Mouse (Mus musculus) left cerebral cortex, postnatal 36 days (tissue): ENCODE results near the gene Ergic1. TPM values are rescaled to one million over a fixed set of nuclear protein-coding genes. Genes with fewer than 3 reads are reported as not detected.

Source experiments
- DNase-seq, 2 experiments: peaks; one replicate each; pipeline ENCODE4 v3.0.0; 2021 to 2022; ENCODE audit warnings: low spot score in 2 of 2, mixed read lengths in 1 of 2
- intact Hi-C: fragments of 180-260 bp; cut with DNase I; formaldehyde crosslinking; loops from one replicate; pipeline ENCODE4 v1.15.1; 2025
- total RNA-seq, 2 experiments: library from RNA; stranded (reverse); gene quantifications; 2 replicates each; pipeline ENCODE4 v1.2.3; 2021

Gene Ergic1
- total RNA-seq, 2 experiments from 2014 or later, result 154 TPM

GRCm38 (mm10) chr17:26570651-26571118 lies 9.4 kb downstream of the Ergic1 start:
- intact Hi-C loops, result no loop called here

GRCm38 (mm10) chr17:26571377-26571776 lies 10.1 kb downstream of the Ergic1 start:
- intact Hi-C loops, result no loop called here
- no peak for DNase-seq

More at GRCm38 (mm10) chr17:26570651-26571118, 9.4 kb downstream of the Ergic1 start:
- no peak for DNase-seq

GRCm38 (mm10) chr17:26572265-26572664 lies 11.0 kb downstream of the Ergic1 start:
- intact Hi-C loops, result no loop called here
- DNase-seq, result no peak

- no peak for DNase-seq
- intact Hi-C loops, result no loop called here
Measured at GRCm38 (mm10) chr17:26574118-26574517, 12.8 kb downstream of the Ergic1 start.

- DNase-seq, result no peak
- intact Hi-C loops, result loop anchor here (5.0 kb wide), 2 partner anchors 58 to 67 kb away; no protein-coding TSS in a partner anchor
Measured at GRCm38 (mm10) chr17:26574701-26575100, 13.4 kb downstream of the Ergic1 start.

- DNase-seq, result peak; percentile 62 to 71
- intact Hi-C loops, result loop anchor here (5.0 kb wide), 2 partner anchors 56 to 69 kb away; no protein-coding TSS in a partner anchor
Measured at GRCm38 (mm10) chr17:26575786-26576690, 14.7 kb downstream of the Ergic1 start.

- intact Hi-C loops, result loop anchor here (5.0 kb wide), 2 partner anchors 55 to 70 kb away; no protein-coding TSS in a partner anchor
- no peak for DNase-seq
Measured at GRCm38 (mm10) chr17:26576833-26577232, 15.5 kb downstream of the Ergic1 start.

GRCm38 (mm10) chr17:26577309-26577708 lies 16.0 kb downstream of the Ergic1 start:
- no peak for DNase-seq
- intact Hi-C loops, result loop anchor here (5.0 kb wide), 2 partner anchors 55 to 70 kb away; no protein-coding TSS in a partner anchor

GRCm38 (mm10) chr17:26578162-26578561 lies 16.9 kb downstream of the Ergic1 start:
- intact Hi-C loops, result loop anchor here (5.0 kb wide), 2 partner anchors 54 to 71 kb away; no protein-coding TSS in a partner anchor
- DNase-seq, result no peak

- no peak for DNase-seq
Measured at GRCm38 (mm10) chr17:26578771-26579170, 17.5 kb downstream of the Ergic1 start.

GRCm38 (mm10) chr17:26579396-26579795 lies 18.1 kb downstream of the Ergic1 start:
- DNase-seq, result no peak
- intact Hi-C loops, result loop anchor here (5.0 kb wide), 2 partner anchors 53 to 72 kb away; no protein-coding TSS in a partner anchor

More at GRCm38 (mm10) chr17:26578771-26579170, 17.5 kb downstream of the Ergic1 start:
- intact Hi-C loops, result loop anchor here (5.0 kb wide), 2 partner anchors 54 to 71 kb away; no protein-coding TSS in a partner anchor

- DNase-seq, result no peak
- intact Hi-C loops, result no loop called here
Measured at GRCm38 (mm10) chr17:26580873-26581401, 19.6 kb downstream of the Ergic1 start.

- no peak for DNase-seq
- intact Hi-C loops, result no loop called here
Measured at GRCm38 (mm10) chr17:26582297-26582696, 21.0 kb downstream of the Ergic1 start.

GRCm38 (mm10) chr17:26583056-26583455 lies 21.8 kb downstream of the Ergic1 start:
- intact Hi-C loops, result no loop called here
- DNase-seq, result no peak

- intact Hi-C loops, result no loop called here
Measured at GRCm38 (mm10) chr17:26583606-26584005, 22.3 kb downstream of the Ergic1 start.

GRCm38 (mm10) chr17:26584063-26584462 lies 22.8 kb downstream of the Ergic1 start:
- no peak for DNase-seq
- intact Hi-C loops, result no loop called here

More at GRCm38 (mm10) chr17:26583606-26584005, 22.3 kb downstream of the Ergic1 start:
- DNase-seq, result no peak

GRCm38 (mm10) chr17:26584558-26585136 lies 23.4 kb downstream of the Ergic1 start:
- intact Hi-C loops, result no loop called here
- DNase-seq, result no peak

- intact Hi-C loops, result no loop called here
- DNase-seq, result no peak
Measured at GRCm38 (mm10) chr17:26587961-26588487, 26.7 kb downstream of the Ergic1 start.

- no peak for DNase-seq
Measured at GRCm38 (mm10) chr17:26592510-26592909, 31.2 kb downstream of the Ergic1 start.

GRCm38 (mm10) chr17:26593199-26593598 lies 31.9 kb downstream of the Ergic1 start:
- no peak for DNase-seq
- intact Hi-C loops, result no loop called here

More at GRCm38 (mm10) chr17:26592510-26592909, 31.2 kb downstream of the Ergic1 start:
- intact Hi-C loops, result no loop called here
